Mouse (Mus musculus) erythroblast, embryonic 14.5 days (primary cell): Measurements from ENCODE around the gene Phlpp1. TPM values are rescaled to one million over a fixed set of nuclear protein-coding genes. Genes with fewer than 3 reads are reported as not detected.
"Not testable (repeated sequence)": the region's sequence is repeated elsewhere in the genome, so short reads cannot be mapped to it uniquely, and the experiment has no call there.

Experiments
- H3K27me3 ChIP-seq: 2 replicates; pipeline ENCODE4 v1.6.1; 2012; ENCODE audit warnings: inconsistent platforms; ENCODE audit not compliant: control insufficient read depth
- H3K36me3 ChIP-seq: 2 replicates; pipeline ENCODE4 v1.6.1; 2012; ENCODE audit warnings: mild to moderate bottlenecking, inconsistent platforms; ENCODE audit not compliant: control insufficient read depth
- H3K4me1 ChIP-seq: 2 replicates; pipeline ENCODE4 v1.6.1; 2012; ENCODE audit warnings: inconsistent platforms; ENCODE audit not compliant: control insufficient read depth
- H3K4me3 ChIP-seq: replicated peaks from 2 replicates; pipeline ENCODE3; 2012; ENCODE audit warnings: moderate library complexity, mild to moderate bottlenecking, inconsistent platforms
- H3K9me3 ChIP-seq: 2 replicates; pipeline ENCODE4 v1.6.1; 2012; ENCODE audit warnings: low read length, inconsistent platforms, mixed read lengths; ENCODE audit not compliant: control insufficient read depth
- GATA1 ChIP-seq: IDR thresholded peaks from 2 replicates; pipeline ENCODE4 v1.6.1; 2012; ENCODE audit warnings: low read length, inconsistent platforms, mixed read lengths
- TAL1 ChIP-seq: IDR thresholded peaks from 3 replicates; pipeline ENCODE4 v1.6.1; 2012; ENCODE audit warnings: low read length, inconsistent platforms, mixed read lengths
- polyA plus RNA-seq: library from polyadenylated mRNA; stranded (reverse); fragments of >175 nt; gene quantifications from 2 replicates; pipeline ENCODE4 v1.2.3, GENCODE M21; 2012

Gene Phlpp1
- polyA plus RNA-seq, 1 experiment = 0.14 TPM

- H3K4me3 ChIP-seq = no peak overlapping the region
- TF ChIP-seq TAL1 (no peak), GATA1 (no peak)
Measured at GRCm38 (mm10) chr1:106277286-106277685, 105.7 kb downstream of the Phlpp1 start.

DNA sequence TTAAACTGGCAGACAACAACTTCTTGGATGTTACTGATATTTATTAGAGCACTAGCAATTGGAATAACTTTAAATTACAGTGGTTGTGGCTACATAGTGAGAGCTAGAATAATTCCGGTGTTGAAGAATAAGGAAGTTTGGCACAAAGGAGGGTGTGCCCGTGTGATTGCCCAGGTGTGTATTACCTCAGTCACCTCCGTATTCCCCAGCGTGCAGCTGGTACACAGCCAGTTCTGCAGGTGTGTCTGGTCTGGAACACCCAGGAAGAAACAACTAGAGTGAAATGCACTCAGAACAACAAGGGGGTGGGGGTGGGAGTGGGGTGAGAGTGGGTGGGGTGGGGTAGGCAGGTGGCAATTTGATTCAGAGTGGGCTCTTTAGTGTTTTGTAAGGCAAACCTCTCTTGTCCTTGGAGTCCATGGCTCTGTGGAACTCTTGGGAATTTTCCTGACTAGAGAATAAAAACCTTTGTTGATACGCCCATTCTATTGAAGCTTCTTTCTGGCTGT is 107.1 kb downstream of the Phlpp1 start:
- Histone ChIP-seq H3K4me3 (no peak overlapping the region), H3K27me3 (no peaks in the 10 kb centered on the region), H3K4me1 (no peaks in the 10 kb centered on the region), H3K9me3 (no peaks in the 10 kb centered on the region), H3K36me3 (no peaks in the 10 kb centered on the region; the same call in 1 of the 2 replicates)
- no peak for TF ChIP-seq TAL1
- no peak for TF ChIP-seq GATA1

More at GRCm38 (mm10) chr1:106277286-106277685, 105.7 kb downstream of the Phlpp1 start:
- Histone ChIP-seq H3K9me3 (no peaks in the 10 kb centered on the region), H3K36me3 (no peaks in the 10 kb centered on the region; the same call in 1 of the 2 replicates), H3K4me1 (no peaks in the 10 kb centered on the region), H3K27me3 (no peaks in the 10 kb centered on the region)

DNA sequence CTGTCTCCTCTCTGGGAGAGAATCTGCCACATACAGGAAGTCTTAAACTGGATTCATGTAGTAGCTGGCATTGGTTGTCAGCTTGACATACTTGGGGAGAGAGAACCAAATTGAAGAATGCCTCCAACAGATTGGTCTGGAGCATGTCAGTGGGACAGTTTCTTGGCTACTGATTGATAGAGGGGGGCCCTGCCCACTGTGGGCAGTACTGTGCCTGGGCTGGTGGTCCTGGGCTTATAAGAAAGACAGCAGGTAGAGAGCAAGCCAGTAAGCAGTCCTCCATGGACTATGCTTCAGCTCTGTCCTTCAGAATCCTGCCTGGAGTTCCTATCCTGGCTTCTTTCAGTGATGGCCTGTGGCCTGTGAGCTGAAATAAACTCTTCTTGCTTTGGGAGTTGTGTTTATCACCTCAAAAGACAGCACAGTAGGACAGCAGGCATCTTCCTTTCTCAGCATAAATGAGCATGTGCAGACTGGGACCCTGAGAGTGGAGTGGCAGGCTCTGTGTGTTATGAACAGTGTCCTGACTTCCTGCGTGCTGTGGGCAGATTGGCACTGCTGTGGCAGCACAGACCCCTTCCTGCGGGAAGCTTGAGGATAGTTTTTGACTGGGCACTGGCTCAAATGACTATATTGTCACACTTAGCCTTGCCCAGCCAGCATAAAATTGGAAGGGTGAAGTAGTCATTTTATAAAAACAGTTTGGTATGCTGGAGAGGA is 108.0 kb downstream of the Phlpp1 start:
- H3K36me3 ChIP-seq = no peaks in the 10 kb centered on the region; the same call in 1 of the 2 replicates
- H3K4me1 ChIP-seq = no peaks in the 10 kb centered on the region
- H3K27me3 ChIP-seq = no peaks in the 10 kb centered on the region
- H3K4me3 ChIP-seq = no peak overlapping the region
- TF ChIP-seq GATA1 (no peak), TAL1 (no peak)
- H3K9me3 ChIP-seq = no peaks in the 10 kb centered on the region

DNA sequence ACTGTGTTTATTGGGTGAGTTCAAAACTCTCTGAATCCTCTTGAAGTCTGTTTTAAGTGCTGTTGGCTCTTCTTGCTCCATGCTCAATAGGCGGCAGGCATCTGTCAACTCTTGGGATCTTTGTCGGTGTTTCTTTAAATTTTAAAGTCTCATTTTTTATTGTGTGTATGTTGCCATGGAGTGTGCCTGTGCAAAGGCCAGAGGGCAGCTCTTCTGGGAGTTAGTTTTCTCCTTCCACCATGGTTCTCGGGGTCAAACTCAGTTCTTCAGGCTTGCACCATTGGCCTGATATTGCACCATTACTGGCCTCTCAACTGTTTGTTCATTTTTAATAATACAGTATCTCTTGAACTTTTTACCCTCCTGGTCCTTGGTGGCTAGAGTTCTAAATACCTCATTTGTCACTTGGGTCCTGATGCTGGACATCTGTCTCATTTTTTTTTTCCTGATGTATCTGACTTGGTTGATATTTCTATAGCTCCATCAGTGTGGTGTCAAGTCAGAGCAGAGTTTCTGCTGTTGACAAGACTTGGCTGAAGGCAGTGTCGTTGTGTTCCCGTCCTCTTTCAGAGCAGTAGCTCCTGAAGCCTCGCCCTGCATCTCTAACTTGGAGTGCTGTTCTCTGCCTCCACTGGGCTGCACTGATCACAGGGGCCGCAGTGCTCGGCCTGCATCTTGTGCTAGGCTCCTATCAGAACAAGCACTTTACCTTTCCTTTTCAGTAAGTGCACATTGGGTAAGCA is 108.8 kb downstream of the Phlpp1 start:
- Histone ChIP-seq H3K4me3 (no peak overlapping the region), H3K27me3 (no peaks in the 10 kb centered on the region), H3K36me3 (no peaks in the 10 kb centered on the region; the same call in 1 of the 2 replicates), H3K9me3 (no peaks in the 10 kb centered on the region), H3K4me1 (no peaks in the 10 kb centered on the region)
- TF ChIP-seq GATA1 = no peak
- TF ChIP-seq TAL1 = no peak

DNA sequence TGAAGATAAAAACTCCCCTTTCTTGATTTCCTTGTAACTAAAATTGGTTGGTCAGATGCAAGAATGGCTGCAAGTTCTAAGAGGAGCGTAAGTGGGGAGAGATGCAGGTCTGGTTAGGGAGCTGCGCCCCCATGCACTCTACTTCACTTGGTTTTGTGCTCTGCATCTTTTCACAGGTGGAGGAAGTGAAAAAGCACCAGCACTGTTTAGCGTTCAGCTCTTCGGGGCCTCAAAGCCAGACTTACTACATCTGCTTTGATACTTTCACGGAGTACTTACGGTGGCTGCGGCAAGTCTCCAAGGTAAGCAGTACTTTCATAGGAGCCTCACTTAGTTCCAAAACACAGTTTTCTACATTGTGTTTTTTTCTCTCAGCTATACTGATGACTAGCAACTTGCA is 115.3 kb downstream of the Phlpp1 start:
- no peaks in the 10 kb centered on the region for H3K4me1 ChIP-seq
- no peaks in the 10 kb centered on the region for H3K9me3 ChIP-seq

GRCm38 (mm10) chr1:106289065-106289464 is 117.5 kb downstream of the Phlpp1 start:
- H3K36me3 ChIP-seq = no peaks in the 10 kb centered on the region
- no peaks in the 10 kb centered on the region for H3K4me1 ChIP-seq
- no peak overlapping the region for H3K4me3 ChIP-seq
- TF ChIP-seq GATA1 = no peak
- no peak for TF ChIP-seq TAL1
- no peaks in the 10 kb centered on the region for H3K9me3 ChIP-seq
- H3K27me3 ChIP-seq = no peaks in the 10 kb centered on the region

More for the DNA sequence above, 115.3 kb downstream of the Phlpp1 start:
- Histone ChIP-seq H3K36me3 (no peaks in the 10 kb centered on the region), H3K27me3 (no peaks in the 10 kb centered on the region), H3K4me3 (no peak overlapping the region)
- TF ChIP-seq GATA1 = no peak
- TF ChIP-seq TAL1 = no peak

DNA sequence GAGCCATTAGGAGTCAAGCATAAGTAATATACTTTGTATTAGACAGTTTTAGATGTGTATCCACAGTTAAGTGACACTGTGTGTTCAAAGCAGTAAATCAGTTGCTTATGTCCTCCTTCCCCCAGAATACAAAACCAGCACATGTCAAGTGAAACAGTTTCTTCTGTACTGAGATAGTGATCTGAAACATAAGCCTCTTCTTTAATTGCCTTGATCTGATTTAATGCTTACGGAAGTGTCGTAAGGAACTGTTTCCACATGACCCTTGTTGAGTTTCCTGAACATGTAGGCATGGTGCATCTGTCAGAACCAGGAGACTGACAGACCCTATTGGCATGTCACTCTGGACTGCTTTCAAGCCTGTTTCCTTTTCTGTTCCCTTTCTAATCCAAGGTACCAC is 118.0 kb downstream of the Phlpp1 start:
- TF ChIP-seq TAL1 (no peak), GATA1 (no peak)
- Histone ChIP-seq H3K4me1 (no peaks in the 10 kb centered on the region), H3K9me3 (no peaks in the 10 kb centered on the region), H3K4me3 (no peak overlapping the region), H3K36me3 (no peaks in the 10 kb centered on the region), H3K27me3 (no peaks in the 10 kb centered on the region)

DNA sequence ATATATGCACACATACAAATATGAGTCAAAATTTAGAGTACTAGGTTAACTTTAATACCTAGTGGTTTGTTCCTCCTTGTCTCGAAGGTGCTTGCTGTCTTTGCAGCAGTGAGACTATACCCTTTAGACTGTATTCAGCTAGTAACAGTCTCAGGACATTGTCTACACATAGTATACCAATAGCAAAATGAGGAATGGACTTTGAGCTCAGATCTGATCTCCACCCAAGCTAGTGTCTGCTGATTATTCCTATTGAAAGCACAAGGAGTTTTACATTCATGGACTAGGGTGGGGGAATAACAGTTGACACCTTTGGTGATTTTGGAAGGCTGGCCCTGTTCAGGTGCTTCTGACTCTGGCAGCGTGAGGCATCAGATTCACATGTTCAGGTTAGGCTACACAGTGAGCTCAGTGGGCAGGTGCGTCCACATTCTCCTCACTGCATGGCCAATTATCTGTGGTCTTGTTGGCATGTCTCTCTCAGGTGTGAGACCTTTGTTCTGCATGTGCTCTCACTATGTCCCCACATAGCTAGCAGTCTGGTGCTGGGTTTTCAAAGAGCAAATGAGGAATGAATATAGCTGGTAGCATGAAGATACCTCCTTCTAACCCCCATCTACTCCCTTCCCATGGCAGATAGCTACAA is 138.0 kb downstream of the Phlpp1 start:
- Histone ChIP-seq H3K4me3 (no peak overlapping the region), H3K27me3 (no peaks in the 10 kb centered on the region), H3K4me1 (no peaks in the 10 kb centered on the region), H3K36me3 (no peaks in the 10 kb centered on the region), H3K9me3 (no peaks in the 10 kb centered on the region)
- TF ChIP-seq GATA1 (no peak), TAL1 (no peak)

DNA sequence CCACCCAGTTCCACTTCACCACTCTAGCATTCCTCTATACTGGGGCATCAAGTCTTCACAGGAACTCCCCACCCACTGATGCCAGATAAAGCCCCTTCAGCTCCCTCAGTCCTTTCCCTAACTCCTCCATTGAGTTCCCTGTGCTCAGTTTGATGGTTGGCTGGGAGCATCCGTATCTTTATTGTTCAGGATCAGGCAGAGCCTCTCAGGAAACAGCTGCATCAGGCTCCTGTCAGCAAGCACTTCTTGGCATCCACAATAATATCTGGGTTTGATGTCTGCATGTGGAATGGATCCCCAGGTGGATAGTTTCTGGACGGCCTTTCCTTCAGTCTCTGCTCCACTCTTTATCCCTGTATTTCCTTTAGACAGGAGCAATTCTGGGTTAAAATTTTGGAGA is 138.7 kb downstream of the Phlpp1 start:
- H3K27me3 ChIP-seq = no peaks in the 10 kb centered on the region
- no peaks in the 10 kb centered on the region for H3K9me3 ChIP-seq
- H3K36me3 ChIP-seq = no peaks in the 10 kb centered on the region
- H3K4me3 ChIP-seq = no peak overlapping the region
- H3K4me1 ChIP-seq = no peaks in the 10 kb centered on the region
- no peak for TF ChIP-seq TAL1
- TF ChIP-seq GATA1 = no peak

GRCm38 (mm10) chr1:106311830-106312229 is 140.3 kb downstream of the Phlpp1 start:
- H3K36me3 ChIP-seq, H3K9me3 ChIP-seq, H3K4me3 ChIP-seq, H3K4me1 ChIP-seq, H3K27me3 ChIP-seq: not testable (repeated sequence)
